Mouse (Mus musculus) brain, adult 2 months (tissue): ENCODE measurements around the gene Cfap74.
"Not testable (repeated sequence)": the region's sequence is repeated elsewhere in the genome, so short reads cannot be mapped to it uniquely, and the experiment has no call there.

Experiments
- DNase-seq: peaks from one replicate; pipeline ENCODE4 v3.0.0; 2011; ENCODE audit warnings: low read depth, low spot score

Gene Cfap74

DNA sequence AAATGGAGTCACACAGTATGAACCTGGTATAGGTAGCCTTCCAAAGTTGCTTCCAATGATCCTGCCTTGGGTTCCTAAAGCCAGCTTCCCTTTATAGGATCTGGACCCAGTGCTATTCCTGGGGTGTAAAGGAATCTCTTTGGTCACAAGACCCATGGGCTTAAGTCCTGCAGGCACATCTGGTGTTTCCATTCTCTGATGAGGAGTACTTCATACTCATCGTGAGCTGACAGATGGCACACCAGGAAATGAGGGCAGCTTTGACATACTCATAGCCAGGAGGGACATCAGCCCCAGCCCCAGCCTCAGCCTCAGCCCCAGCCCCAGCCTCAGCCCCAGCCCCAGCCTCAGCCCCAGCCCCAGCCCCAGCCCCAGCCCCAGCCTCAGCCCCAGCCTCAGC is 6.5 kb upstream of the Cfap74 start:
- DNase-seq: peak; percentile 73

GRCm38 (mm10) chr4:155408695-155409057 is 314 bp upstream of the Cfap74 start:
- no peak for DNase-seq

DNA sequence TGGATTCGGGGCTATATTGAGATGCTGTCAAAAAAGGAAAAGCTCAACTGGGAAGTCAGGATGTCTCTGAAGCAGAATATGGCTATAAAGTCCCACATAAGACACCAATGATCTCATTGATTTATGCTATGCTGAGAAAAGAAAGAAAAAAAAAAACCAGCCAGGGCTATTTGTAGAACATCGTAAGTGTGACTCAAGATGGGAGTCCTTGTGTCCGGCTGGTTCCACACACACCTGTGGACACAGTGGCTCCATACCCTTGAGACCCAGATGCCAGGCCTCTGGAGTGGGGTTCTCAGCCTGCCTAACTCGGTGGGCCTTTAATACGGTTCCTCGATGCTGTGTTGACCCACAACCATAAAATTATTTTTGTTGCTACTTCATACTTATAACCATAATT is 3.1 kb downstream of the Cfap74 start:
- no peak for DNase-seq

GRCm38 (mm10) chr4:155413641-155414335 is 4.8 kb downstream of the Cfap74 start:
- DNase-seq: no peak

DNA sequence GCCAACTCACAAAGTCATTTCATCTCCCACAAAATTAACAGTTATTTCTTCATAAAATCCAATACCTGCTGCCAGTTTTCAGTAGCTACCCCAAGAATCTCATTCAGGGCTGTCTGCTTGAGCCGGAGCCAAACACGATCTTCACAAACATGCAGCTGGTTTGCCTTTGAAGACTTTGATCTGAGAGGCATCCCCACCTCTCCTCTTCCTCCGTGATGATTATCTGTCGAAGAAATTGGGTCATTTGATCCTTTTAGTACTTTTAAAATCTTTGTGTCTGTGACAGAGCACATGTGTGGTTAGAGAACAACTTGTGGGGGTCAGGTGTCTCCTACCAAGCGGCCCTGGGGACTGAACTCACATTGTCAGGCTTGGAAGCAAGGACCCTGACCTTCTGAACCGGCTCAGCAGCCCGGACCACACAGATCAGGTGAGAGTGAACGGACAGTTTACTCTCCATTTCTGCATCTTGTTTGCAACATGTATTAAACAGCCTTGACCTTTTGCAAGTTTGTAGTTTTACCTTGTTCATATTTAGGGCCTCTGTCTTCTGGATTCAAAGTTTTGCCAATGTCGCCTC is 5.8 kb downstream of the Cfap74 start:
- DNase-seq: no peak

DNA sequence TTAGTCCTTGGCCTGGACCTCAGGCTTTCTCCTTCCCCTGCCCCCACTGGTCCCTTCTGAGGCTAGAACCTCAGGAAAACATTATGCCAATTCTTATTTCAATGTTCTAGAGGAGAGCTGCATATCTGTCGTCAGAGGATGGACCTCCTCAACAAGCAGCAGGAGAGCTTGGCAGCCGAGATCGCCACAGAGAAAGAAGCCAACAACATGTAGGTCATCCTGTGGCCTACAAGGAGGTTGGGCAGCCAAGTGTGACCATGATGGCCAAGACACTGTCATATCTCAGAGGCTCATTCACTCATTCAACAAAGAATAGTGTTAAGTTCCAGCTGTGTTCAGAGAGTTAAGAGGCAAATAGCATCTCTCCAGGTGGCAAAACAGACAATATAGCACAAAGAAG is 11.1 kb downstream of the Cfap74 start:
- DNase-seq: peak; percentile 91

GRCm38 (mm10) chr4:155421412-155422370 is 12.7 kb downstream of the Cfap74 start:
- DNase-seq: not testable (repeated sequence)

GRCm38 (mm10) chr4:155423988-155424387 is 15.0 kb downstream of the Cfap74 start:
- peak; percentile 62 for DNase-seq

DNA sequence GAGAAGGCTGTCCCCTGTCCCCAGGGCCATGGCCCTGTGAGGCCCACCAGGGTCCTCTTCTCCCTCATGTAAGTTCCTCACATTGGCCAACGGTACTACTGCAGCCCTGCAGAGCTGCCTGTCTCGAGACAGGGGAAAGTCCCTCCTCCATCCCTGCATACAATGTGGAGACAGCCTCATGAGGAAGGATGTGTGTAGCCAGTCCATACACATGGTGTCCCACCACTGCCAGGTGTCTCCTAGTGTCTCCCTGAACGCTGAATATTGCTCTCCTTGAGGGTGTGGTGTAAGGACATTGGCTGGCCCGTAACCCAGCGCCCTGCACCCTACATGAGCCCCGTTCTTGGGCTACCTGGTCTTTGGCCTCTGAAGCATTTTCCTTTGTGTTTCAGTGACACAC is 17.3 kb downstream of the Cfap74 start:
- no peak for DNase-seq

GRCm38 (mm10) chr4:155428442-155428841 is 19.5 kb downstream of the Cfap74 start:
- DNase-seq: no peak

DNA sequence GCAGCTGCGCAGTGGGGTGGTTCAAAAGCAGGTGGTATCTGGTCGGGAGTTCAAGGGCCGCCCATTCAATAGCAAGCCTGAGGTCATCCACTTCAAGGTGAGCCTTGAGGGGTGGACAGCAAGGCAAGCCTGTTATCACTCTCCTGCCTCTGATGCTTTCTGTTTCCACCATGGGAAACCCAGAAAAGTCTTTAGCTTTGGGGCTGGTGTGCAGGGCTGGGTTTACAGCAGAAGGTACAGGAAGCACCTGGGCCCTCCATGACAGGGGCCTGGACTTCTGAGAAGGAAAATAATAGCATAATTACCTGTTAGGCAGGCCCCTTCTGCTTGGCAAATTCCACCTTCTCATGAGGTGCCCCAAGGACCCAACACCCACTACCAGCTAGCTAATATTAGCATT is 20.2 kb downstream of the Cfap74 start:
- no peak for DNase-seq

DNA sequence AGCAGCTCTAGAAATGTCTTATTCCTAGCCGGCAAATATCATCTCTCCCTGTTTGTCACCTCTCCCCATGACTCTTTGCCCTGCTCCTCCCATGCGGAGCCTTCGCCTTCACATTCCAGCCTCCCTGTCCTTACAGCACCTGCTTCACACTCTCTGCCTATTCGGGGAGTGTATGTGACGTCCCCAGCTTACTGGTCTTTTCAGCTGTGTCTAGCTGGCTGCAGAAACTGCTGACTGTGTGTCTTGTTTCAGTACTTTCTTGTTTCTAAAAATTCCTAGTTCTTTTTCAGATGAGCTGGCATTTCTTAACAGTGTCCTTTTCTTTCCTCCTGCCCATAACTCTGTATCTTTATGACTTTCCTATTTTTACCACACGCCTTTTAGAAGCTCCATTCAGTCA is 23.4 kb downstream of the Cfap74 start:
- DNase-seq: peak; percentile 71

DNA sequence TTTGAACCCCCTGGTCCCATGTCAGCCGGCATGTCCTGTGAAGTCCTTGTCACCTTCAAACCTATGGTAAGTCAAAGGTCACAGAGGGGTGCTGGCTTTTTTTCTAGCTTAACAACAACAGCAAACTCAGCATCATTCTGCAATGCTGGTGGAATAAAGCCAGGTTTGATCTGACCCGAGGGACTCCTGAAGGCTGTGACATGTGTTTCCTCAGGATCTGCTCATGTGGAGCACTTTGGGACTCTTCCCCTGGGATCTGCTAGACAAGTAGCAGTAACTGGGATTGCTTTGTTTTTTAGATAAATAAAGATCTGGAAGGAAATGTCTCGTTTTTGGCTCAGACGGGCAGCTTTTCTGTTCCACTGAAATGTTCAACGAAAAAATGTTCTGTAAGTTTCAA is 25.0 kb downstream of the Cfap74 start:
- no peak for DNase-seq

GRCm38 (mm10) chr4:155442808-155443207 is 33.8 kb downstream of the Cfap74 start:
- DNase-seq: no peak

DNA sequence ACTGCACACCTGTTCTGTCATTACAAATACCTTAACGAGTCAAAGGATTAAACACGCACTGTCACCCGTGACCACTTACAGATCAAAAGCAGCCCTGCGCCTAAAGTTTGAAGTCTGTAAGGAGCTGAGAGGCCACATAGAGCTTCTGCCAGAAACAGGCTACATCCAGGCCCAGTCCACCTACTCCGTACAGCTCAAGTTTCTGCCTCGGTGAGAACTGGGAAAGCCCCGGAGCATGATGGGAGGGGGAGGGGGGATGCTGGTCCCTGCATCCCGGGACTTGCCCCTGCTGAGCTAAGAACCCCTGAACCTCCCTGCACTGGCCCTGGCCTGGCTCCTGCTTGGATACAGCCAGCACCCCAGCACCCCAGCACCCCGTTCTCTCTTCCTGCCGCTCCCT is 42.6 kb downstream of the Cfap74 start:
- no peak for DNase-seq

DNA sequence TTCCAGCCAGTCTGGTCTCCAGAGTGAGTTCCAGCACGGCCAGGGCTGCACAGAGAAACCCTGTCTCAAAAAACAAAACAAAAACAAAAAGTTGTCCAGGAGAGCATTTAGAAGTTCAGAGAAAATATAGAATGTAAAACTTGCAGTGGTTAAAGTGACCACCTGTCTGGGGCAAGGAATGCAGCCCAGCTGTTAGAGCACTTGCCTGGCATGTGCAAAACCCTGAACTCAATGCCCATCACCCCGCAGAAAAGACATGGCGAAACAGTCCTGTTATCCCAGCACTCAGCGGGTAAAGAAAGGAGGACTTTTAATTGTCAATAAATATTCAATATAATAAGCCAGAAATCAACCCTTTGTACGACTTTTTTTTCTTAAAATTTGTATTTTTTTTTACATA is 49.6 kb downstream of the Cfap74 start:
- no peak for DNase-seq

DNA sequence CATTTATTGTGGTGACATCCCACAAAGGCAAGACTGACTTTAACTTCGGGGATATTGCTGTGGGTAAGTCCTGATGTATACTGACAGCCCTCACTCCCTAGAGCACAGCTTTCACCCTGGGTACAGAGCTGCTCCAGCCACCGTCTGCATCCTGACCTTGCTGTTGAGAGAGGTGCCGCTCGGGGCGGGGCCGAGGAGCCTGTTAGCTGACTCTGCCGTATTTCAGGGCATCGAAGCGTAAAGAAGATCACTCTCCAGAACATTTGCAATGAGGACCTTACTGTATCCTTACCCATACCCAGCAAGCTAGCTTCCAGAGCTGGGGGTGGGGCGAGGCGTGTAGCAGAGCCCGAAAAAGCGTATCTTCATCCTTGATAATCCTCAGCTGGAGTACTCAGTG is 54.1 kb downstream of the Cfap74 start:
- no peak for DNase-seq

- DNase-seq: no peak
These were observed 54.6 kb downstream of the Cfap74 start for GRCm38 (mm10) chr4:155463611-155464010.

DNA sequence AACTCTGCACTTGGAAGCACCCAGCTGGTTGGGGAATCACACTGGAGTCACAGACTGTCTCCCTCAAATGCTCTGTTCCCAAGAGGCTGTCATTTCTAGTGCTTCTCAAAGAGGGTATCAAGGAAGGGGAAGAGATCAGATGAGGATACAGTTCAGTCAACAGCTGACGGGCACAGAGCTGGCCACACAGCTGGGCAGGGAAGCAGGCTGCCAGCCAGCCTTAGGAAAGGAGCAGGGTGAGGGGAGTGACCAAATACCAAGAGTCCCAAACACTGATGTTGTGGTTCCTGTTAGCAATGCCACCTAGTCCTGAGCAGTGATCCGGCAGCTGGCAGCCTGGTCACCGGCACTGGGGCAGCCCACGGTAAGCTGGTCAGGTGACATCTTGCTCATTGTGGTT is 55.1 kb downstream of the Cfap74 start:
- DNase-seq: no peak

DNA sequence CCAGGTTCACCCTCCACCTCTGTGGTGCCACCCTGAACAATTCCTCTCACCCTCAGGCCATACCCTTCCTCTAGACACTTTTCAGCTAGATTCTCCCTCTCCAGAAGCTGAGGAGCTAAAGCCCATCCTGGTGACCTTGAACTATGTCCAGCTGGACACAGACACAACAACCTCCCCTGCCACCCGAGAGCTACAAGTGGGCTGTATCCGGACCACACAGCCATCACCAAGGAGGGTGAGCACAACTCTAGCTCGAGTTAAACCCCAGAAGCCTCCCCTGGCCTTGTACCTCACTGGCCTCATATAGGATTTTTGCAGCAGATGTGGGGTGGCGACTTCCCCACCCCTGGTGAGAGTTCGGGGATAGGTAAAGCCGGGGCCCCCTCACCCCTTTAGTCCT is 56.6 kb downstream of the Cfap74 start:
- no peak for DNase-seq

- no peak for DNase-seq
These were observed 57.1 kb downstream of the Cfap74 start for GRCm38 (mm10) chr4:155466080-155466479.

DNA sequence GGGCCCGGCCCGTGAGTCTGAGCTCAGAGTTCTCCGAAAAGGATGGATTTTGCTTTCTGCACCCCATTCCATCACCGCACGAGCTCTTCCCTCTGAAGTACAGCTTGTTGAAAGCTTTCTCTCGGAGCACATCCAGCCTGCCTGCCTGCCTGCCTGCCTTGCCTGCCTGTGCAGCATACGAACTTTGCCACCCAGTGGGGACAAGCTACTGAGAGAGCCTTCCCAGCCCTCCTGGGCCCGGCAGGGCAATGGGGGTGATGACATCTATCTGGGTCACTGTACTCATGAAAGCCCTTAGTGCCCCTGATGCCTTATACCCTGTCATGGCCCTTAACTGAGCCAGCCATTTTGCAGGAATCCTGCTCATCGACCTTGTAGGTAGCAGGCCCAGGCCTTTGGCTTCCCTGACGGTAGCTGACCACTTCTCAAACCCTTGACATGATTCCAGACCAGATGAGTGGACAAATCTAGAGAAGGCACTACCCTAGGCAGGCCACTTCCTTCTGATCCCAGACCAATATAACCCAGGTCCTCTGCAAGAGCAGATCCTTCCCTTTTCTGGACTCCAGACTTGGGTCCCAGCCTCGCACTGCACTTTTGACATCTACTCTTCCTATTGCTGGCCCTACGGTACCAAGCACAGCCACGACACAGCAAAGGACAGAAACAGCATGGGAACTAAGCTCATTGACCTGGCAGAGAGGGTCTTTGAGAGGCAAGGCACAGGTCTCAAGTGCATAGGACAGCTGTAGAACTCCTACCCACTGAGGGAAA is 58.4 kb downstream of the Cfap74 start:
- DNase-seq: no peak
